Mouse (Mus musculus): ENCODE results near the gene Dnm3. TPM values are rescaled to one million over a fixed set of nuclear protein-coding genes. Genes with fewer than 3 reads are reported as not detected.

Gene Dnm3
- polyA plus RNA-seq, 2 experiments from 2014 or later: 0.41 to 0.55 TPM

- no peak for ATAC-seq
These were observed 154.7 kb downstream of the Dnm3 start for GRCm38 (mm10) chr1:162323142-162323541.

- ATAC-seq: peak; percentile 80
These were observed 164.2 kb downstream of the Dnm3 start for GRCm38 (mm10) chr1:162313451-162314276.

GRCm38 (mm10) chr1:162312621-162313020 lies 165.2 kb downstream of the Dnm3 start:
- no peak for ATAC-seq

DNA sequence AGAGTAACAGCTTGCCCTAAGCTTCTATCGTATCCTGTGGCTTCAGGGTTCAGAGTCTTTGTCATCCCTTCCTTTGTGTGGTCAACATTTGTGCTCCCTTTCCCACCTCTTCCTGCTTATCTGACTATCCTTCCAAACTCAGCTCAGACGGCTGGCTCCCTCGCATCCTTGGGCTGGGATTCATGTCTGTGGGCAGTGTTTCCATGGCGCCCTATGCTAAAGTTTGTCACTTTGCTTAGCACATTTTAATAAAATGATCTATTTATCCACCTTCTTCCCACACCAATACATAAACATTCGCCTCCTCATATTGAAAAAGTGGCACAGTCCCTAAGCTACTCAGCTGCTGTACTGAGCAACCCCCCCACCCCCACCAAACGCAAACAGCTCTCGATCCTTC lies 165.7 kb downstream of the Dnm3 start:
- ATAC-seq: no peak

DNA sequence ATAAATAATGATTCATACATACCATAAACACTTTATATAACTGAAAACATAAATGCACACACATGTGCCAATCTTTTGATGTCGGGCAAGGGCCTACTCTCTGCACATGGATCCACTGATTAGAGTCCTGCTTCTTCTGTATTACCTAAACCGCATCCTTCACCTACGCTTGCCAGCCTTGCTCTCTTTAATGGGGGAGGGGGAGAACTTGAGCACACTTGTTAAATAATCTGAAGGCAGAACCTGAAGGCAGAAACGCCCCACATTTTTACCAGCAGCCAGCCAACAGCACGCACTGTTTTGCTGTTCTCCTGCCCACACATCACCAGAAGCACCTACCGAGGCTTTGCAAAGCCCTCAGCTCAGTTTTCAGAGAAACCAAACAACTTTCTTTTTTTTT lies 172.6 kb downstream of the Dnm3 start:
- peak; percentile 80 for ATAC-seq

DNA sequence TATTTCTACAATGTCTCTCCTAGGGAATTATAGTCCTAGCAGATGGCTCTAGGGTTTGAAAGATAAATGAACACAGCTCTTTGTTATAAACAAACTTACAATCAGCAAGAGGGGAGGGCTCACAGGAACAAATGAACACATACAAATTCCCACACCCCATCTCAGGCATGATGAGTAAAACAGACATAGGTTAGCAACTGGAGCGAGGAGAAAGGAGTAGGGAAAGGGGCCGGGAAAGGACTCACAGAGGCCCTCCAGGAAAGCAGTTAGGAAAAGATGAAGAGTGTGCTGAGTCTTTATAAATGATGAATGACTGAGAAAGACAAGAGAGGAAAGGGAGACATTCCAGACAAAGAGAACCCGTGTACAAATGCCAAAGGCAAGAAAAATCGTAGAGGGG lies 175.4 kb downstream of the Dnm3 start:
- no peak for ATAC-seq

DNA sequence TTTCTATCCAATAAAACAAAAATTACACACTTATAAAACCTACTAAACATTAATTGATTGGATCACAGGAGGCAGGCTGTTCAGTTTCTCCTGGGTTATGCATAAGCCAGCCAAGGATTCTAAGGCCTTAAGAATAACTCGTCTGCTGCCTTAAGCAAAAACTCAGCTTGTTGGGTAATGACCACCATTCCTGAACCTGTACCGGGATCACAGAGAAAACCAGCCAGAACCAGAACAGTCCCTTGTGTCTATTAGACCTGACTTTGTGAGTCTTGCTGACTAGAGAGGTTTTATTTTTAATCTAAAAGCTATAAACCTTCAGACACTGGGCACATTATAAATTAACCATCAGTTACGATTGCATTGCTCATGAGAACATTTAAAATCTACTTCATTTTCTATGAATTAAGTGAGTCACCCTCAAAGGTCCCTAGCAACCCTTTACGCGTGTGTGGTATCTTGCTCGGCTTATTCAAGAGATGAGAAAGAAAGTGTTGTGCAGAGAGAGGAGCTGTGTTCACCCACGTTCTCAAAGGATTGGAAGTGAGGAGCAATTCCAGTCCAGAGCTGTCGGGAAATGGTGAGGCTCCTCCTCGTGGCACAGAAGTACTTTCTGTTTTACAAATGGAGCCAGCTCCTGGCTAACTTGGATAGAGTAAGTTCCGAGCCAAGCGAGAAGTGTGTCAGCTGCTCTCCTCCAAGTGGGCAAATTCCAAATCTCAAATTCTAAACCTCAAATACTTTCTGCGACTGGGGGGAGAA lies 178.1 kb downstream of the Dnm3 start:
- no peak for ATAC-seq

DNA sequence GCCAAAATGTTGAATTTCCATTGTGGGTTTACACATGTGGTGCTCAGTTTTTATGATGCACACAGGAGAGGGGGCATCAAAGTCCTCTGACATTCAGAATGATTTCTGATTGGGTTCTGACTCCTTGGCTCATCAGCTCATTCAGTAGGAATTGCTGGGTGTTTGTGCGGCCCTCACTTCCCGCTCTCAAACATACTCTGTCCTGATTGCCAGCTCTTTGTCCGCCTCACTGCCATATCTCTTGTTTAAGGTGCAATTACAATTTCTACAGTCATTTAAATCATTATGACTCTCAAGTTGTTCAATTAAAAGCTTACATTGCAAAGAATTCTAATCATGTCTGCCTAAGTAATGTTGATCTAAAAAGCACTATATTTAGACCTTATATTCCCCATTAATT lies 179.3 kb downstream of the Dnm3 start:
- no peak for ATAC-seq

DNA sequence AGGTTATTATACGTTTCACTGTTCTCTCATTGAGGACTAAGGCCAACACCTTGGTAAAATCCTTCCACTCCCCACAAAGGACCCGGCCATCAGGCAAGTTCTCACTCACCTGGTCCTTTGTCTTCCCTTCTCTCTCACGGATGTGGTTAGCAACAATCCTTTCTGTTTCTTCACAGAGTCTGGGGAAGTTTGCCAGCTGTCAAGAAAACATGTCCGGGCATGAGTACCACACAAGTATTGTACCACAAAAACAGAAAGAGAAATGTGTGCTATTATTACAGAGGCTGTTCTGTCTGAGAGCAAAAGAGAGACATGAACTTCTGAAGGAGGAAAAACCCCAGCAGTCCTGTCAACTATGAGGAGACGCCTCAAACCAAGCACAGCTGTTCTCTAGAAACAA lies 182.4 kb downstream of the Dnm3 start:
- peak; percentile 94 for ATAC-seq

DNA sequence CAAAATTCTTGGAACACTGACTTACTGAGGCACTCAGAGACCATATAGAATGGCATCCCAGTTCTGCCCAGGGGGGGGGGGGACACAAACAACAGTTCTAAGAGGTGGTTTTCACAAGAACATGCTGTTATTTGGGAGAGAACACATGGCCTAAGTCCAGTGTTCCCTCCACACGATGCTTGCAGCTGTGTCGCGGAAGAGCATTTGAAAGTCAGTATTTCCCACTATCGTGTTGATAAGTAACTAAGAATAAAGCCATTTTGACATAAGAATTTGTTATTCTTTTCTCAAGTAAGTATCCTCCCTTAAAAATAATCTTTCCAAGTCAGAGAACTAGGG lies 183.3 kb downstream of the Dnm3 start:
- ATAC-seq: no peak

DNA sequence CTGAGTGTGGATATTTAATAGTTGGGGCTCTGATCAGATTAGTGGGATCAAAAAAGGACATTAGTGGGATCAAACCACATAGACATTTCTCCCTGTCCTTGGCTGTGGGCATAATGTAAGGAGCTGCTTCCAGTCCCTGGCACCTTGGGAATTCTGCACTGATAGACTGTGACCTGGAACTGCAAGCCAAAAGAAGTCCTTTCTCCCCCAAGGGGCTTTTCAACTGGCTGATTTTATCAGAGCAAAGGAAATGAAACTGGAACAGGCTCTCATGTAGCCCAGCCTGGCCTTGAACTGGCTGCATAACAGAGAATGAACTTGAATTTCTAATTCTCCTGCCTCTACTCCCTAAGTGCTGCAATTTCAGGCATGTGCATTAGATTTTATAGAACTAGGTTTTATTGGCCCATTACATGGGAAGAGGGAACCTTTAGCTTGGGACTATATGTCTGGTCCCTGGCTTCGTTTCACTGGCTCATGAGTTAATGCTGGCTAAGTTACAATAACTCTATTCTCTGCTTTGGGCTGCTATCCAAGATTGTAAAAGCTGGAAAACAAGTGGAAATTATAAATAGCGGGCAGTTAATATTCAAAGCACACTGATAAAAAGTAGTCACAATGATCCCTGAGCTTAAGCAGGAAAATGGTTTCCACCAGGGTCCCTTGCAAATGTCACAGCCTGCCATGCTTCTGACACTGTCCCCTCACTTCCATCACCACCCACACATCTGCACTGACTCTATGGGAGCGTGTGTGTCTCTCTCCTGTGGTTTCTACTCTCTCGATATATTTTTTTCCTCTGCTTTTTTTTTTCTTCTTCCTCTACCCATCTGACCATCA lies 183.9 kb downstream of the Dnm3 start:
- no peak for ATAC-seq

GRCm38 (mm10) chr1:162286910-162287309 lies 190.9 kb downstream of the Dnm3 start:
- no peak for ATAC-seq

DNA sequence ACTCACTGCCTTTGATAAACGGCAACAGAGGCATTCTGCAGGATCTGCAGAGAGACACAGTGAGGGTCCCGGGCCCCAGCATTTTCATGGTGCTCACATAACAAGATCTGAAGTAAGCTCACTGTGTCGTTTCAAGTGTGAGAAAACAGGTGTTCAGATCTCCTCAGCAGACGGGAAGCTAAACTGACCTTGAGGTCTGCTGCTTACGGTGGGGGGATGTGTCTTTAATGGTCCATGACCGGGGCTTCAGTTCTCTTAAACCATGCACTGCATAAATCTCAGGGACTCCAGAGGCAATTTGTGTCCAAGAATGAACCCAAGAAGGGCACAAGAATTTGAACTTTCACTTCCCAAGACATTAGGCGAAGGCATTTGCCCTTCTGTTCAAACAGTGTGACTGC lies 195.9 kb downstream of the Dnm3 start:
- no peak for ATAC-seq

DNA sequence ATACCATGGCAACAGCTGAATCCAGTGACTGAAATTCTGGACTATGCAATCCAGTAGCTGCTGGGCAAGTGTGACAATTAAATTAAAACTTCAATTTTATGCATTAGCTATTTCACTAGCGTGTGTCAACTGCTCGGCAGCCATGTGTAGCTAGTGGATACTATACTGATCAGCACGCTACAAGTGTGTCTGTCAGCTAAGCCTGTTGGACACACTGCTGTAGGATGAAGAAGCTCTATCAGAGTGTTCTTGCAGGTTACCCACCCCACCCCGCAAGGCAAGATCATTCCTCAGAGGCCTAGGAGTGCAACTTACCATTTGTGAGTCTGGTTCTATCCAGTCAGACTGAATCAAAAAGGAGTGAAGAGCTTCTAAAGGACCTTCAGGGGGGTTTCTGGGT lies 197.8 kb downstream of the Dnm3 start:
- ATAC-seq: no peak

DNA sequence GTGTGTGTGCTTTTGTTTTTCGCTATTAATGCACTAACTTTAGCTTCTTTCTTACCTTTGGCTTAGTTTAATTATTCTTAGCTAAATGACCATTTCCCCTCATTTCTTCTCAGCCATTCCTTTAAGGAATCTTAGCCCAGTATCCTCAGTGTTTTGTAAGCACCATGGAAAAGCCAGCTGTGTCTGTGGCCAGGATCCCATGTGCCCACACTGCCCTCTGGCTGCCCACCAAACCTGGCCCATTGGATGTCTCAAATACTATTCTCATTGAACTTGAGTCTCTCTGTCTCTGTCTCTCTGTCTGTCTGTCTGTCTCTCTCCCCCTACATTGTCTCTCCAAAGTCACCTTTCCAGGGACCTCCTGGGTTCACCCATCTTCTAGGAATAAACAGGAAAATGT lies 201.8 kb downstream of the Dnm3 start:
- no peak for ATAC-seq

GRCm38 (mm10) chr1:162274674-162275248 lies 203.1 kb downstream of the Dnm3 start:
- no peak for ATAC-seq

DNA sequence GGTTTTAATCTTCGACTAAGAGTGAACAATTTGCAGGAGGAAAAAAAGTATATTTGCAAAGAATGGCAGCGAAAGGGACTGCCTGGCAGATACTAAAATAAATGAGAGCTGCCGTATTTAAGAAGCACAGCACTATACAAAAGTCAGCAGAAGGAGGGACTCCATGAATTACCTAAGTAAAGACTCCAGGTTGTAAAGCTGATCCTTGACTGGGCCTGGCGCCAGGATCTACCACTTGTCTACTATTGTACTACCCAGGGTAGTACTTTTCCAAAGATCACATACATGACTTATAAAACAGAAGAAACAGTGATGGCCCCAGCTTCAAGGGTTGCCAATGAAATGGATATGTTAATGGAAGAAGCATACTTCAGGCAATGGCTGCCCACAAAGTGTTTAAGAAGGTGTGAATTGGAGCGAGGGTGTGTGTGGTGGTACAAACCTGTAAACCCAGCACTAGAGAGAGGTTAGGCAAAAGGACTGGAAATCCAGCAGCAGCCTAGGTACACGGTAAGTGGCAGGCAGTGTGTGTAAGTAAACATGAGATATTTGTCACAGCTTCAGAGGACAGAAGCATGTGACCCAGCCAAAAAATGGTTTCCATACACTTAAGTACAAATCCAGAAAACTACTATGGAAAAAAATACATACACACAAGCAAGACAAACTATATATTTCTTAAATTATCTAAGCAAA lies 220.8 kb downstream of the Dnm3 start:
- ATAC-seq: no peak

GRCm38 (mm10) chr1:162254944-162255343 lies 222.9 kb downstream of the Dnm3 start:
- no peak for ATAC-seq

DNA sequence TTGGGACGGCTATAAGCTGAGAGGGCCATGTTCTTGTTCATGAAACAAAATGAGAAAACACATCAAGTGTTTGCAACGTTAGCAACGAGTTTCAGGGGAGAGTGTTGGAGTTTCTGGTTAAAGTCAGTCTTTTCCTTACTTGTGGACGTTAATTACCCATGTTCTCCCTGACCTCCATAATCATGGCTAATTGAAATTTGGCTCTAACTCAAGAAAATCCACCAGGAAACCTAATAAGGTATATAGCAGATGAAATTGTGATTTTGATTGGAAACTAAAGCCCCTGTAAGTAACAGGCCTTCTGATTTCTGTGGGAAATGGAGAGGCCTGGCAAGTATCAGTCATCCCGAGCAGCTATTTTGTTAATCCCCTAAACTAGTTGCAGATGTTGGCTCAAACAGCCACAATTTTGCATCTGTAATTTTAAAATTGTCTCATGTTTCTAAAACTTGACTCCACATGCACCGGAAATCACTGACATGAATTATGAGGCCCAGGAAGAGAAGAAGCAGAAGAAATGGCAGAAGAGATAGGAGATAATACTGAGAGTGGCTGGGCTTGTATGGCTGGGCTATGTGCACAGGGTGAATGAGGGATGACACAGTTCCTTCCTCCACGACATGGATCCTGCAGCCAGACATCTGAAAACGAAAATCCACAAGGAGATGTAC lies 223.7 kb downstream of the Dnm3 start:
- no peak for ATAC-seq

DNA sequence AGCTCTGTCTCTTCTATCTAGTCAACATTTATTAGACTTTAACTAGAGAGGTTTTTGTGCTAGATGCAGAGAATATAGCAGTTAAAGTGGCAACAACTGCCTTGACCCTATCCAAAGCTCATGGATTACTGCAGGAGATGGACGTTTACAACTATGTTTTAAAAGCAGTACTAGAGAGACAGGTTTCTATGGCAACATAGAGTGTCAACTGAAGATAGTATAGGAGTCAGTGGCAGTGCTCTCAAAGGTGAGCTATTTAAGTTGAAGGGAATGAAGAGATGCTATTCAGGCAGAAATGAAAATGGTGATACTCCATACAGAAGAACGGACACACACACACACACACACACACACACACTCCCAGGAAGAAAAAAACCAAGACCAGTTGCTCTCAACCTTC lies 225.0 kb downstream of the Dnm3 start:
- no peak for ATAC-seq

DNA sequence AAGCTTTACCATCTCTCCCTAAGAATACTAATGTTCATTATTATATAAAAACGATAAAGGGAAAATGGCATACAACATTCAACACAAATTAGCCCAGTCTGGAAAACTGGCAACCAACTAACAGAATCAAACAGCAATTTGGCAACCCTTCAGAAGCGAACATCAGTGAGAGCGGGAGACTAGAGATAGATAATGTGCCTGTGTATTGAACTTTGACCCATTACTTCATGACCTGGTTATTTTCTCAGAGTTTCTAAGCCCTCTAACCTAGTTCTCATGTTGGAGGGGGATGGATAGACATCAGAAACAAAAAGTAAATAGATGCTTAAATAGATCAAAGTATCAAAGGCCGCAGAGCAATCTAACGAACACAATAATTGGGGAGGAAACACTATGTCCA lies 230.6 kb downstream of the Dnm3 start:
- no peak for ATAC-seq

DNA sequence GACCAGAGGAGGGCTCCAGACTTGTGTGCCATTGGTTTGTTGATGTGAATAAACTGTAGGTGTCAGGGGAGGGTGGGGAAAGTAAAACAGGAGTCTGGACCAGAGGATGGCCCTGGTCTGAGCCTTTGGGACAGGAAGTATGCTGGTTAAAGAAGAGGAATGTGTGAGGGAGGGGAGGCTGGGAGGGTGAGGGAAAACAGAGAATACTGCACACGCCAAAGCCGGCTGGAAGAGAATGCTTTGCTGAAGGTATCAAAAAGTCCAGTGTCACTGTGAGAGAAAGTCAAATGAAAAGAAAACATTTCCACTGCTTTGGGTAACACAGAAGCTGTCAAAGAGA lies 234.2 kb downstream of the Dnm3 start:
- ATAC-seq: no peak
